Mouse (Mus musculus) ES-CJ7 (cell line): ENCODE results near the gene Sult1a1.

Experiments used
- DNase-seq: peaks from one replicate; pipeline ENCODE4 v3.0.0; 2011; ENCODE audit warnings: low read depth, low spot score

Gene Sult1a1

GRCm38 (mm10) chr7:126676207-126676606, at the start of gene Sult1a1:
Sult1a1 (minus strand) TSS chr7:126676432.
- DNase-seq, result no peak

GRCm38 (mm10) chr7:126725667-126726066, 49.4 kb upstream of the Sult1a1 start:
- no peak for DNase-seq

GRCm38 (mm10) chr7:126725077-126725476, 48.8 kb upstream of the Sult1a1 start:
- DNase-seq, result no peak

GRCm38 (mm10) chr7:126721635-126722034, 45.4 kb upstream of the Sult1a1 start:
- no peak for DNase-seq

GRCm38 (mm10) chr7:126718787-126719337, 42.6 kb upstream of the Sult1a1 start:
- DNase-seq, result peak; percentile 69

- no peak for DNase-seq
These were observed 41.3 kb upstream of the Sult1a1 start for GRCm38 (mm10) chr7:126717566-126717965.

- no peak for DNase-seq
These were observed 39.4 kb upstream of the Sult1a1 start for GRCm38 (mm10) chr7:126715679-126716078.

GRCm38 (mm10) chr7:126711910-126712309, 35.7 kb upstream of the Sult1a1 start:
- no peak for DNase-seq

- no peak for DNase-seq
These were observed 34.0 kb upstream of the Sult1a1 start for GRCm38 (mm10) chr7:126710266-126710665.

- DNase-seq, result no peak
These were observed 32.1 kb upstream of the Sult1a1 start for GRCm38 (mm10) chr7:126708175-126708952.

GRCm38 (mm10) chr7:126707442-126708174, 31.4 kb upstream of the Sult1a1 start, which contains the start of gene Coro1a:
Coro1a (minus strand) TSS chr7:126707787.
- no peak for DNase-seq

- peak; percentile 53 for DNase-seq
These were observed 28.1 kb upstream of the Sult1a1 start for GRCm38 (mm10) chr7:126704121-126704980.

- no peak for DNase-seq
These were observed 27.5 kb upstream of the Sult1a1 start for GRCm38 (mm10) chr7:126703757-126704077.

- DNase-seq, result no peak
These were observed 26.9 kb upstream of the Sult1a1 start for GRCm38 (mm10) chr7:126702861-126703756.

GRCm38 (mm10) chr7:126702358-126702757, 26.1 kb upstream of the Sult1a1 start:
- DNase-seq, result no peak

GRCm38 (mm10) chr7:126701559-126702357, 25.5 kb upstream of the Sult1a1 start:
- DNase-seq, result no peak

GRCm38 (mm10) chr7:126701070-126701469, 24.8 kb upstream of the Sult1a1 start:
- peak; percentile 88 for DNase-seq

GRCm38 (mm10) chr7:126700063-126701015, 24.1 kb upstream of the Sult1a1 start:
- DNase-seq, result no peak

- DNase-seq, result no peak
These were observed 21.6 kb upstream of the Sult1a1 start for GRCm38 (mm10) chr7:126697838-126698237.
